Mouse (Mus musculus) heart, embryonic 14.5 days (tissue): ENCODE measurements around the gene 4930550C14Rik. TPM values are rescaled to one million over a fixed set of nuclear protein-coding genes. Genes with fewer than 3 reads are reported as not detected.

ENCODE experiments used
- ATAC-seq: fragments of 200-750 bp; cut with Nextera tagmentation; 2 replicates; pipeline ENCODE4 v1.8.0; 2017; ENCODE audit warnings: low read depth, moderate TSS enrichment; ENCODE audit not compliant: insufficient number of reproducible peaks, insufficient read depth, low FRiP score
- H3K27ac ChIP-seq, 2 experiments: fragments of 200-500 bp in 1 of 2; fragments of 300-500 bp in 1 of 2; sonication (generic) in 1 of 2; replicated peaks in 1 of 2; 2 replicates each; pipeline ENCODE4 v1.5.1; 2012 to 2014; ENCODE audit warnings: low read depth in 2 of 2, low read length in 2 of 2, control low read depth in 1 of 2, mild to moderate bottlenecking in 1 of 2, mixed read lengths in 1 of 2; ENCODE audit not compliant: control insufficient read depth in 1 of 2, insufficient read depth in 1 of 2
- H3K27me3 ChIP-seq: fragments of 300-500 bp; sonication (generic); 2 replicates; pipeline ENCODE4 v1.6.1; 2014; ENCODE audit warnings: mild to moderate bottlenecking, low read length, control low read depth; ENCODE audit not compliant: control insufficient read depth, insufficient read depth
- H3K36me3 ChIP-seq: fragments of 300-500 bp; sonication (generic); 2 replicates; pipeline ENCODE4 v1.6.1; 2014; ENCODE audit warnings: mild to moderate bottlenecking, control low read depth, low read length, mixed read lengths; ENCODE audit not compliant: control insufficient read depth, insufficient read depth
- H3K4me1 ChIP-seq, 2 experiments: fragments of 200-500 bp in 1 of 2; fragments of 300-500 bp in 1 of 2; sonication (generic) in 1 of 2; 2 replicates each; pipeline ENCODE4 v1.6.1; 2012 to 2014; ENCODE audit warnings: low read length in 2 of 2, control low read depth in 1 of 2, mixed read lengths in 1 of 2; ENCODE audit not compliant: control insufficient read depth in 2 of 2, insufficient read depth in 2 of 2
- H3K4me2 ChIP-seq: fragments of 300-500 bp; sonication (generic); 2 replicates; pipeline ENCODE4 v1.6.1; 2014; ENCODE audit warnings: mild to moderate bottlenecking, low read length
- H3K4me3 ChIP-seq, 2 experiments: fragments of 200-500 bp in 1 of 2; fragments of 300-500 bp in 1 of 2; sonication (generic) in 1 of 2; 2 replicates each; pipeline ENCODE4 v1.5.1; 2012 to 2014; ENCODE audit warnings: low read length in 2 of 2, mild to moderate bottlenecking in 2 of 2, control low read depth in 1 of 2, low read depth in 1 of 2, moderate library complexity in 1 of 2; ENCODE audit not compliant: control insufficient read depth in 1 of 2, insufficient read depth in 1 of 2
- H3K9ac ChIP-seq: fragments of 300-500 bp; sonication (generic); 2 replicates; pipeline ENCODE4 v1.6.1; 2014; ENCODE audit warnings: mild to moderate bottlenecking, low read length
- H3K9me3 ChIP-seq: fragments of 300-500 bp; sonication (generic); 2 replicates; pipeline ENCODE4 v1.6.1; 2016; ENCODE audit warnings: low read length, control low read depth; ENCODE audit not compliant: control insufficient read depth
- WGBS: fragments of 180-500 bp; shearing (Covaris S2); extraction: QIAGEN DNeasy Blood & Tissue Kit; methylation state at CpG from one replicate; pipeline ENCODE4 v1.1.7; 2014; 5-methylcytosine and 5-hydroxymethylcytosine counted together
- polyA plus RNA-seq: library from polyadenylated mRNA; unstranded; fragments of >200 nt; fragmentation: Nextera tagmentation; extraction: Ambion mirVana; gene quantifications from 2 replicates; pipeline ENCODE4 v1.2.1, GENCODE M21; 2014

Gene 4930550C14Rik
- polyA plus RNA-seq, 1 experiment from 2014 or later, result 0.77 TPM

DNA sequence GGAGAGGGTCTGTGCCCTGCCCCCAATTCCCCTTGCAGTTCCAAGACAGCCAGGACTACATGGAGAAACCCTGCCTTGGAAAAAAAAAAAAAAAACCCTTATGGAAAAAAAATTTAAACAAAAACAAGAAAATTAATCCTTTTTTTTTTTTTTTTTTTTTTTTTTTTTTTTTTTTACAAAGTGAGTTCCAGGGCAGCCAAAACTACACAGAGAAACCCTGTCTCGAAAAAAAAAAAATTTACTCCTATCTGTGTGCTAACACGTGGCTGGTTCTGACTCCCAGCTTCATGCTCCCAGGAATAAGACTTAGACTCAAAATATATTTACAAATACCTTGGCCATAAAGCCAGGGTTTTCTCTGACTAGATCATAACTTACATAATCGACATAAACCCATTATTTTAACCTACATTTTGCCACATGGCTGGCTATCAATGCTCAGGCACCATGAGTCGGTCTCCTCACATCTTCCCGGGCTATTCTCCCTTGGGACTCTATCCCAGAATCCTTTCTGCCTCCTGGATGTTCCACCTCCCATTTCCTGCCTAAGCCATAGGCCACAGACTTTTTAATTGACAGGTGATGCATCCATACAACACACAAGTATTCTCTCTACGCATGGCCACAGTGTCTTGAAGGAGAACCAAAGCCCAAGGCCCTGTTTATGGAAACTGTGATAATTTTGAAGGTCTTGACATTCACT, 2.1 kb downstream of the 4930550C14Rik start:
- no peak overlapping the region for H3K4me2 ChIP-seq
- H3K4me1 ChIP-seq, result peaks cover 9 to 13% of the 10 kb centered on the region in 2 experiments; a peak in 3 of 4 replicates
- no peak overlapping the region for H3K4me3 ChIP-seq
- H3K9me3 ChIP-seq, result no peaks in the 10 kb centered on the region
- H3K36me3 ChIP-seq, result peaks cover 6% of the 10 kb centered on the region; the same call in 1 of the 2 replicates
- no peak overlapping the region for H3K27ac ChIP-seq
- no peak for ATAC-seq
- H3K27me3 ChIP-seq, result no peaks in the 10 kb centered on the region
- no peak overlapping the region for H3K9ac ChIP-seq
- 77% methylated on average over 6 of the region's 6 CpGs for WGBS

DNA sequence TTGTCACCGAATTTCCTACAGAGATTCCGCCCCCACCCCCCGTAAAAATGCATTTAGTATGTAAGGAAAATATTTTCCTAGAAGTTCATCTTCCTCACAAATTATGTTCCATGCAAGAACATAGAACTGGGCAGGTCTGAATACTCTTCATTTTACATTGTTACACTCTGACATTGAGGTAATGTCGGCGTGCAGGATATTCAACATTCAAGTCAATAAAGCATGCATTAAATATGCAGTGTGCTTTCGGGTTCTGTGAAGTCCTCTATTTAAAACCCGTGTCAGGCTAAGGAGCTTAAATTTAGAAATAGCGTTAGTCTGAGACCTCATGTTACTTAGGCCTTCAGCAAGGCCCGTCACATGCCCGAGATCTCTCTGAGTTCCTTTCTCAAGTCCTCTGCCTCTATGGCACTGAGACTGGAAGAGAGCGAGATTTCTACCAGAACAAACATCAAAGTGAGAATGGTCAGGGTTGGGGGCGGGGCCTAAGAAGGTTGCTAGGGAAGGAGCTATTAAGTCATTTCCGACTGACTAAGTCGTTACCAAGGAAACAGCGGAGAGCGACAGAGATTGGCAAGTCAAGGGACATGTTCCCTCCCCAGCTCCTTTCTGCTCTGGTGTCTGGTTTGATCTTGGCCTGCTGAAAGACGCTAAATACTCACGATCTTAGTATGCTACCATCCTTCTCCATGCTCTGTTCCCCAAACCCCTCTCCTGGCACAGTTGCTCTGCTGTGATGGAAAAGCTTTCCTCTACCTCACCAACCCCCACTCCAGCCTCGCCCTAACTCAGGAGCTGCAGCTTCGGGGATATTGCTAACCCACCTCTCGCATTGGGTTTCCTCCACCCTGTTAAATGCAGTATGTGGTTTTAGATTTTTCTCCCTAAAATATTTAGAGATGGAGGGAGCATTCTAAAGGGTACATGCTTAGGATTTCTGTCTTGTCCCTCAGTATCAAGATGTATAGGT, 2.9 kb downstream of the 4930550C14Rik start:
- peak overlapping the region; percentile 21 to 76 for H3K27ac ChIP-seq
- H3K4me3 ChIP-seq, result peak overlapping the region; percentile 37 to 56
- H3K4me2 ChIP-seq, result peak overlapping the region; percentile 64
- peak overlapping the region; percentile 68 for H3K9ac ChIP-seq
- 21% methylated on average over 21 of the region's 21 CpGs for WGBS
- no peaks in the 10 kb centered on the region for H3K27me3 ChIP-seq
- peak; percentile 59 for ATAC-seq
- H3K4me1 ChIP-seq, result peaks cover 9 to 13% of the 10 kb centered on the region in 2 experiments; a peak in 3 of 4 replicates
- H3K9me3 ChIP-seq, result no peaks in the 10 kb centered on the region
- peaks cover under 1% of the 10 kb centered on the region; the same call in 1 of the 2 replicates for H3K36me3 ChIP-seq

DNA sequence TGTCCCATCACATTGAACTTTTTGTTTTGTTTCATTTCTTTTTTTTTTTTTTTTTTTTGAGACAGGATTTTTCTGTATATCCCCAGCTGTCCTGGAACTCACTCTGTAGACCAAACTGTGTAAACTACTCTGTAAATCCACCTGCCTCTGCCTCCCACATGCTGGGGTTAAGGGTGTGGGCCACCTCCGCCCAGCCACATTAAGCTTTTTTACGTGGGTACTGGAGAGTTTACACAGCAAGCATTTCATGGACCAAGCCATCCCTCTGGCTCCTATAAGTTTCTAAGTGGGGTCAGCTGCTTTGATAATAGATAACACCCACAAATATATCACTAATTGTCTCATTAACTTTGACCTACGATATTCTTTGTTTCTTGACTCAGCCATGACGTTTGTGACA, 6.4 kb downstream of the 4930550C14Rik start:
- 77% methylated on average over 4 of the region's 4 CpGs for WGBS

GRCm38 (mm10) chr9:53408953-53409361, 6.8 kb downstream of the 4930550C14Rik start:
- Histone ChIP-seq H3K36me3 (no peaks in the 10 kb centered on the region), H3K27me3 (no peaks in the 10 kb centered on the region), H3K4me3 (no peak overlapping the region), H3K9me3 (no peaks in the 10 kb centered on the region), H3K9ac (no peak overlapping the region), H3K27ac (no peak overlapping the region), H3K4me2 (no peak overlapping the region), H3K4me1 (peaks cover 4 to 8% of the 10 kb centered on the region in 2 experiments; a peak in 3 of 4 replicates)
- 56% methylated on average over 2 of the region's 2 CpGs for WGBS
- ATAC-seq, result no peak

More for the DNA sequence above, 6.4 kb downstream of the 4930550C14Rik start:
- Histone ChIP-seq H3K27me3 (no peaks in the 10 kb centered on the region), H3K4me3 (no peak overlapping the region), H3K9ac (no peak overlapping the region), H3K9me3 (no peaks in the 10 kb centered on the region), H3K36me3 (no peaks in the 10 kb centered on the region), H3K4me1 (peaks cover 4 to 8% of the 10 kb centered on the region in 2 experiments; a peak in 3 of 4 replicates), H3K27ac (no peak overlapping the region), H3K4me2 (no peak overlapping the region)
- no peak for ATAC-seq

GRCm38 (mm10) chr9:53409427-53409826, 7.3 kb downstream of the 4930550C14Rik start:
- peaks cover 4 to 7% of the 10 kb centered on the region in 2 experiments; a peak in 3 of 4 replicates for H3K4me1 ChIP-seq
- no peak overlapping the region for H3K27ac ChIP-seq
- no peaks in the 10 kb centered on the region for H3K36me3 ChIP-seq
- no peak for ATAC-seq
- 84% methylated on average over 3 of the region's 3 CpGs for WGBS
- no peaks in the 10 kb centered on the region for H3K9me3 ChIP-seq
- H3K4me2 ChIP-seq, result no peak overlapping the region
- H3K27me3 ChIP-seq, result no peaks in the 10 kb centered on the region
- no peak overlapping the region for H3K9ac ChIP-seq
- no peak overlapping the region for H3K4me3 ChIP-seq

GRCm38 (mm10) chr9:53422133-53422896, 20.2 kb downstream of the 4930550C14Rik start:
- WGBS, result 45% methylated on average over 9 of the region's 9 CpGs
- no peak overlapping the region for H3K27ac ChIP-seq
- H3K4me2 ChIP-seq, result no peak overlapping the region
- no peak for ATAC-seq
- no peaks in the 10 kb centered on the region for H3K27me3 ChIP-seq
- no peaks in the 10 kb centered on the region for H3K36me3 ChIP-seq
- no peak overlapping the region for H3K4me3 ChIP-seq
- H3K9me3 ChIP-seq, result no peaks in the 10 kb centered on the region
- H3K4me1 ChIP-seq, result no peaks in the 10 kb centered on the region
- no peak overlapping the region for H3K9ac ChIP-seq

DNA sequence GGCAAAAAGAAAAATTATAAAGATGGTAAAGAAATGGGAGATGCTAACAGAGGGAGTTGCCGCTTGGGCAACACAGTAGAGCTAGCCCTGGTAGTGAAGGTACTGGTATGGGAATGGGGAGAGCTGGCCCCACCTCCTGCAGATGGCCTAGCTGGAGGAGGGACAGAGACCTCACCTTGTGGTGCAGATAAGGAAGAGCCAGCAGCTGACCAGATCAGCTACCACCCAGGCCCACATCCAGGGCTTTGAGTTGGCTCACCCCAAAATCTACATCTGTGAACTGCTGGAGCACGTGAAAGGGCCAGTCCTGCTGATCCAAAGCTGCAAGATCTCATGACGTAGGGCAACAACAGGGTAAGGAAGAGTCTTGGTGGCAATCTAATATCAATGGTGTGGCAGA, 24.6 kb downstream of the 4930550C14Rik start:
- H3K27ac ChIP-seq, result no peak overlapping the region
- no peaks in the 10 kb centered on the region for H3K36me3 ChIP-seq
- H3K4me1 ChIP-seq, result no peaks in the 10 kb centered on the region
- 76% methylated on average over 3 of the region's 3 CpGs for WGBS
- H3K9me3 ChIP-seq, result no peaks in the 10 kb centered on the region
- H3K9ac ChIP-seq, result no peak overlapping the region
- H3K27me3 ChIP-seq, result no peaks in the 10 kb centered on the region
- no peak overlapping the region for H3K4me2 ChIP-seq
- ATAC-seq, result no peak
- H3K4me3 ChIP-seq, result no peak overlapping the region
